ENCODE assay signal across 11 mouse cellular contexts in genomic region chr17:86185584-86185983, GRCm38 (mm10). TPM values are rescaled to one million over a fixed set of nuclear protein-coding genes. Genes with fewer than 3 reads are reported as not detected.
A peak's percentile ranks its signal among the peaks of the same experiment; 100 is the strongest.
DNase-seq lines count a peak whose midpoint lies in the region; ATAC-seq lines count a peak whose summit lies in the region.
"Had no signal": no experiment of that assay in that cellular context is flagged by ENCODE, and none has a peak within 500 bp of the region (broad histone marks: within the 10 kb centered on the region; RNA-seq: fewer than 3 reads in every experiment).

No protein-coding gene starts in this region.

- H3K9me3 ChIP-seq in heart, embryonic 13.5 days, result no peaks in the 10 kb centered on the region
- no peaks in the 10 kb centered on the region for H3K9me3 ChIP-seq in liver, embryonic 15.5 days (replicated peaks)
- H3K9me3 ChIP-seq in forebrain, embryonic 10.5 days, result no peaks in the 10 kb centered on the region
- H3K9me3 ChIP-seq: limb, embryonic 13.5 days had no signal

- peak overlapping the region; percentile 61 for H3K9ac ChIP-seq in heart, embryonic 13.5 days
- no peak overlapping the region for H3K9ac ChIP-seq in liver, embryonic 15.5 days
- H3K9ac ChIP-seq: limb, embryonic 13.5 days; neural tube, embryonic 13.5 days had no signal

- 3% methylated on average over 7 of the region's 7 CpGs for WGBS in heart, embryonic 13.5 days
- WGBS in liver, embryonic 15.5 days (ENCODE audit: insufficient replicate concordance), result 7% methylated on average over 7 of the region's 7 CpGs
- 51% methylated on average over 7 of the region's 7 CpGs for whole genome bisulfite sequencing in forebrain, embryonic 10.5 days

- intact Hi-C loops in gastrocnemius, postnatal 14 days (cut with DNase I; ENCODE audit: low total_unique reads), result no loop called here

- H3K4me1 ChIP-seq in heart, embryonic 13.5 days, result peaks cover 51% of the 10 kb centered on the region
- peaks cover 30% of the 10 kb centered on the region for H3K4me1 ChIP-seq in liver, embryonic 15.5 days (replicated peaks)
- H3K4me1 ChIP-seq in forebrain, embryonic 10.5 days, result peaks cover 17% of the 10 kb centered on the region

- peaks cover 9% of the 10 kb centered on the region; the same call in 1 of the 2 replicates for H3K36me3 ChIP-seq in heart, embryonic 13.5 days
- H3K36me3 ChIP-seq in liver, embryonic 15.5 days (replicated peaks), result no peaks in the 10 kb centered on the region
- no peaks in the 10 kb centered on the region for H3K36me3 ChIP-seq in forebrain, embryonic 10.5 days (replicated peaks)
- H3K36me3 ChIP-seq: limb, embryonic 13.5 days; neural tube, embryonic 13.5 days had no signal

- peak overlapping the region; percentile 34 for H3K4me3 ChIP-seq in heart, embryonic 13.5 days
- no peak overlapping the region for H3K4me3 ChIP-seq in liver, embryonic 15.5 days (replicated peaks)
- no peak overlapping the region for H3K4me3 ChIP-seq in forebrain, embryonic 10.5 days
- H3K4me3 ChIP-seq: limb, embryonic 13.5 days; neural tube, embryonic 13.5 days had no signal

- ATAC-seq in heart, embryonic 13.5 days (ENCODE audit: extremely low read depth, insufficient number of reproducible peaks, low FRiP score, low TSS enrichment), result peak; percentile 78
- ATAC-seq in liver, embryonic 15.5 days (ENCODE audit: insufficient read depth), result peak; percentile 63; the same call in 1 of the 2 replicates

- peak; percentile 40 to 48 for DNase-seq in kidney, postnatal 4 days
- no peak for DNase-seq in kidney, adult 8-10 months
- DNase-seq in brain, adult 2 months (ENCODE audit: low read depth, low spot score), result peak; percentile 78
- no peak for DNase-seq in gastrocnemius, adult 8-10 months (ENCODE audit: low spot score in 2 of 2)
- no peak for DNase-seq in gastrocnemius, postnatal 14 days
- DNase-seq in forebrain, embryonic 10.5 days (ENCODE audit: extremely low spot score, low spot score), result no peak
- DNase-seq: cerebellum, postnatal 10 days had no signal

- H3K27me3 ChIP-seq in heart, embryonic 13.5 days (replicated peaks), result no peaks in the 10 kb centered on the region
- peaks cover 5% of the 10 kb centered on the region; the same call in 1 of the 2 replicates for H3K27me3 ChIP-seq in liver, embryonic 15.5 days
- H3K27me3 ChIP-seq in forebrain, embryonic 10.5 days (ENCODE audit: poor library complexity, severe bottlenecking), result no peaks in the 10 kb centered on the region
- H3K27me3 ChIP-seq: limb, embryonic 13.5 days; neural tube, embryonic 13.5 days had no signal

- H3K4me2 ChIP-seq in heart, embryonic 13.5 days, result peak overlapping the region; percentile 65
- peak overlapping the region; percentile 47 for H3K4me2 ChIP-seq in liver, embryonic 15.5 days
- H3K4me2 ChIP-seq: limb, embryonic 13.5 days; neural tube, embryonic 13.5 days had no signal

- peak overlapping the region; percentile 89 for H3K27ac ChIP-seq in heart, embryonic 13.5 days (replicated peaks)
- H3K27ac ChIP-seq in liver, embryonic 15.5 days (replicated peaks), result 0 out of 2 replicates have a peak overlapping the region, but pooled peaks have one; percentile 24
- no peak overlapping the region for H3K27ac ChIP-seq in forebrain, embryonic 10.5 days
- H3K27ac ChIP-seq: limb, embryonic 13.5 days had no signal

RNA-seq across cellular contexts. Expression of gene Prkce, which starts 18.0 kb away (rescaled TPM):
- polyA plus RNA-seq in heart, embryonic 13.5 days (2015; fragmentation: Nextera tagmentation; extraction: Ambion mirVana), result 6.2 and 7.0 TPM in 2 replicates
- 0.79 and 1.1 TPM in 2 replicates for polyA plus RNA-seq in liver, embryonic 15.5 days (2015; fragmentation: Nextera tagmentation; extraction: Ambion mirVana)
- total RNA-seq in gastrocnemius, adult 8-10 months (2022), result 10 to 100 TPM; 11.4 to 14.5 (median 13.2) TPM
- 1 to 10 TPM; 8.7 TPM for total RNA-seq in gastrocnemius, postnatal 14 days (2021)
- 2.8 and 3.1 TPM in 2 replicates for polyA plus RNA-seq in forebrain, embryonic 10.5 days (2016; fragmentation: Nextera tagmentation; extraction: Ambion mirVana)

RNA-seq across cellular contexts. Expression of gene Srbd1, which starts 40.6 kb away (rescaled TPM):
- 10.8 and 12.1 TPM in 2 replicates for polyA plus RNA-seq in heart, embryonic 13.5 days (2015; fragmentation: Nextera tagmentation; extraction: Ambion mirVana)
- polyA plus RNA-seq in liver, embryonic 15.5 days (2015; fragmentation: Nextera tagmentation; extraction: Ambion mirVana), result 6.4 and 8.0 TPM in 2 replicates
- total RNA-seq in gastrocnemius, adult 8-10 months (2022), result 1 to 10 TPM; 4.7 to 5.6 (median 5.2) TPM
- total RNA-seq in gastrocnemius, postnatal 14 days (2021), result 1 to 10 TPM; 6.5 to 7.6 TPM
- polyA plus RNA-seq in forebrain, embryonic 10.5 days (2016; fragmentation: Nextera tagmentation; extraction: Ambion mirVana), result 24.7 and 25.4 TPM in 2 replicates

Comparison
In these comparisons a context has a peak if more than half of its experiments do, and no peak if none do; other contexts are left out.
1. DNase-seq: peak in kidney, postnatal 4 days (2 of 2) and brain, adult 2 months (single experiment); none in kidney, adult 8-10 months (0 of 2), gastrocnemius, adult 8-10 months (0 of 2), gastrocnemius, postnatal 14 days (single experiment) and forebrain, embryonic 10.5 days (single experiment).